In the genomic region with DNA sequence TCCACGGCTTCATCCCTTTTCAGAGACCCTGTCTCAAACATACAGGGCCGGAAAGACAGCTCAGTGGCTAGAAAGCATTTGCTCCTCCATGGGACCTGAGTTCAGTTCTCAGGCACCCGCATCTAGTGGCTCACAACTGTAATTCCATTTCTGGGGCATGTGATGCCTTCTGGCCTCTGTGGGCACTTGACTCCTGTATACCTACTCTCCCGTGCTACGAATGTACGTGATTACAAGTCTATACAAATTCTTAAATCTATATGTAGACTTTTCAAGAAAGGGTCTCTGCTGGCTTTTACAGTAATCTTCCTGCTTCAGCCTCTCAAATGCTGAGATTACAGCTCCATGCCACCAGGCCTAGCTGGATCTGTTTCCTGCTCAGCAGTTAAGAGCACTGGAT, we compare ENCODE assay signal across 31 mouse cellular contexts. TPM values are rescaled to one million over a fixed set of nuclear protein-coding genes. Genes with fewer than 3 reads are reported as not detected.
DNase-seq lines count a peak whose midpoint lies in the region; ATAC-seq and TF ChIP-seq lines count a peak whose summit lies in the region.
"Had no signal": no experiment of that assay in that cellular context is flagged by ENCODE, and none has a peak within 500 bp of the region (broad histone marks: within the 10 kb centered on the region; RNA-seq: fewer than 3 reads in every experiment).

No protein-coding gene starts in this region.

- DNase-seq in intestine, embryonic 14.5 days (ENCODE audit: low spot score) = peak; percentile 50
- DNase-seq in limb, embryonic 10.5 days (ENCODE audit: low spot score) = no peak
- DNase-seq: cerebellum, adult 11-12 months; cerebellum, adult 8-10 months; cerebellum, postnatal 10 days; cerebellum, postnatal 36 days; embryo, embryonic 11 days; gastrocnemius, postnatal 10 days; gastrocnemius, postnatal 36 days; heart, postnatal 14 days; heart, postnatal 4 days had no signal

- H3K36me3 ChIP-seq in intestine, embryonic 14.5 days (ENCODE audit: control insufficient read depth, insufficient read depth, low read length) = peaks cover 39% of the 10 kb centered on the region
- no peaks in the 10 kb centered on the region for H3K36me3 ChIP-seq in intestine, postnatal 0 days (ENCODE audit: control insufficient read depth, insufficient read depth)
- peaks cover 42% of the 10 kb centered on the region for H3K36me3 ChIP-seq in limb, embryonic 12.5 days
- peaks cover 40% of the 10 kb centered on the region for H3K36me3 ChIP-seq in limb, embryonic 10.5 days
- H3K36me3 ChIP-seq in limb, embryonic 13.5 days = peaks cover 40% of the 10 kb centered on the region

- no peaks in the 10 kb centered on the region for H3K27me3 ChIP-seq in intestine, embryonic 14.5 days (replicated peaks; ENCODE audit: control insufficient read depth, insufficient read depth, low read length)
- H3K27me3 ChIP-seq in intestine, postnatal 0 days (replicated peaks; ENCODE audit: control insufficient read depth, insufficient read depth, low read length) = no peaks in the 10 kb centered on the region
- no peaks in the 10 kb centered on the region for H3K27me3 ChIP-seq in limb, embryonic 12.5 days
- no peaks in the 10 kb centered on the region for H3K27me3 ChIP-seq in limb, embryonic 10.5 days (ENCODE audit: low read depth, poor library complexity, severe bottlenecking)
- H3K27me3 ChIP-seq in limb, embryonic 13.5 days = no peaks in the 10 kb centered on the region
- H3K27me3 ChIP-seq: embryonic facial prominence, embryonic 13.5 days; forebrain, embryonic 12.5 days; forebrain, embryonic 15.5 days; heart, embryonic 13.5 days had no signal

- H3K4me1 ChIP-seq in intestine, embryonic 14.5 days (replicated peaks; ENCODE audit: control insufficient read depth, insufficient read depth, low read length) = no peaks in the 10 kb centered on the region
- no peaks in the 10 kb centered on the region for H3K4me1 ChIP-seq in intestine, postnatal 0 days (replicated peaks; ENCODE audit: control insufficient read depth, insufficient read depth, low read length)
- 0 out of 2 replicates have a peak, but pooled peaks cover 5% of the 10 kb centered on the region for H3K4me1 ChIP-seq in limb, embryonic 12.5 days (replicated peaks)
- H3K4me1 ChIP-seq in limb, embryonic 10.5 days = peaks cover 3% of the 10 kb centered on the region; the same call in 1 of the 2 replicates
- H3K4me1 ChIP-seq in limb, embryonic 13.5 days = peaks cover 6% of the 10 kb centered on the region; the same call in 1 of the 2 replicates
- H3K4me1 ChIP-seq: embryonic facial prominence, embryonic 10.5 days; embryonic facial prominence, embryonic 13.5 days; forebrain, embryonic 12.5 days had no signal

- 89% methylated on average over 6 of the region's 6 CpGs for WGBS in intestine, embryonic 14.5 days
- WGBS in intestine, postnatal 0 days = 92% methylated on average over 6 of the region's 6 CpGs
- 84% methylated on average over 6 of the region's 6 CpGs for WGBS in limb, embryonic 12.5 days
- WGBS in limb, embryonic 10.5 days = 90% methylated on average over 6 of the region's 6 CpGs
- 88% methylated on average over 6 of the region's 6 CpGs for WGBS in limb, embryonic 13.5 days

- H3K27ac ChIP-seq in intestine, embryonic 14.5 days (ENCODE audit: low read depth) = no peak overlapping the region
- no peak overlapping the region for H3K27ac ChIP-seq in intestine, postnatal 0 days (ENCODE audit: low read depth, low read length)
- H3K27ac ChIP-seq in limb, embryonic 12.5 days = 0 out of 2 replicates have a peak overlapping the region, but pooled peaks have one; percentile 47
- H3K27ac ChIP-seq in limb, embryonic 10.5 days = no peak overlapping the region
- H3K27ac ChIP-seq in limb, embryonic 13.5 days = no peak overlapping the region
- H3K27ac ChIP-seq: embryonic facial prominence, embryonic 10.5 days; embryonic facial prominence, embryonic 13.5 days; forebrain, embryonic 12.5 days; forebrain, embryonic 15.5 days; heart, adult 2 months; heart, embryonic 10.5 days; heart, embryonic 13.5 days; hindbrain, embryonic 14.5 days; hindbrain, postnatal 0 days had no signal

- ATAC-seq in intestine, embryonic 14.5 days (replicated peaks; ENCODE audit: low FRiP score, low TSS enrichment, low read depth) = no peak
- no peak for ATAC-seq in intestine, postnatal 0 days
- ATAC-seq in limb, embryonic 12.5 days (ENCODE audit: insufficient number of reproducible peaks, insufficient read depth, low FRiP score, low TSS enrichment, low read depth) = no peak
- ATAC-seq in limb, embryonic 13.5 days (ENCODE audit: low FRiP score, low read depth) = no peak
- no peak for ATAC-seq in frontal cortex, adult (ENCODE audit: low TSS enrichment)
- ATAC-seq: CD4-positive, CD25-positive, alpha-beta regulatory T cell, adult 4 months; forebrain, embryonic 15.5 days; hindbrain, postnatal 0 days had no signal

- H3K4me2 ChIP-seq in intestine, embryonic 14.5 days (ENCODE audit: low read length) = no peak overlapping the region
- no peak overlapping the region for H3K4me2 ChIP-seq in intestine, postnatal 0 days (replicated peaks; ENCODE audit: low read depth)
- H3K4me2 ChIP-seq in limb, embryonic 12.5 days = no peak overlapping the region
- H3K4me2 ChIP-seq in limb, embryonic 13.5 days (replicated peaks) = no peak overlapping the region
- H3K4me2 ChIP-seq: embryonic facial prominence, embryonic 13.5 days; forebrain, embryonic 12.5 days; forebrain, embryonic 15.5 days; heart, embryonic 13.5 days; hindbrain, embryonic 14.5 days had no signal

- H3K9me3 ChIP-seq in intestine, embryonic 14.5 days (ENCODE audit: control insufficient read depth, low read length) = no peaks in the 10 kb centered on the region
- no peaks in the 10 kb centered on the region for H3K9me3 ChIP-seq in intestine, postnatal 0 days (ENCODE audit: control insufficient read depth)
- no peaks in the 10 kb centered on the region for H3K9me3 ChIP-seq in limb, embryonic 12.5 days
- no peaks in the 10 kb centered on the region for H3K9me3 ChIP-seq in limb, embryonic 10.5 days (replicated peaks)
- no peaks in the 10 kb centered on the region for H3K9me3 ChIP-seq in limb, embryonic 13.5 days
- H3K9me3 ChIP-seq: embryonic facial prominence, embryonic 10.5 days; embryonic facial prominence, embryonic 13.5 days; forebrain, embryonic 12.5 days; forebrain, embryonic 15.5 days; heart, embryonic 10.5 days; heart, embryonic 13.5 days had no signal

- no peak overlapping the region for H3K4me3 ChIP-seq in intestine, embryonic 14.5 days (ENCODE audit: low read depth, low read length)
- no peak overlapping the region for H3K4me3 ChIP-seq in intestine, postnatal 0 days (ENCODE audit: low read depth, low read length)
- H3K4me3 ChIP-seq in limb, embryonic 12.5 days (replicated peaks) = no peak overlapping the region
- no peak overlapping the region for H3K4me3 ChIP-seq in limb, embryonic 10.5 days
- H3K4me3 ChIP-seq in limb, embryonic 13.5 days = no peak overlapping the region
- H3K4me3 ChIP-seq: embryonic facial prominence, embryonic 10.5 days; embryonic facial prominence, embryonic 13.5 days; erythroblast, embryonic 14.5 days; forebrain, embryonic 12.5 days; forebrain, embryonic 15.5 days; heart, adult 2 months; heart, embryonic 10.5 days; heart, embryonic 13.5 days had no signal

- H3K9ac ChIP-seq in intestine, embryonic 14.5 days (ENCODE audit: low read length) = no peak overlapping the region
- H3K9ac ChIP-seq in intestine, postnatal 0 days (ENCODE audit: low read depth, low read length) = no peak overlapping the region
- H3K9ac ChIP-seq in limb, embryonic 12.5 days (replicated peaks) = no peak overlapping the region
- H3K9ac ChIP-seq in limb, embryonic 13.5 days = 0 out of 2 replicates have a peak overlapping the region, but pooled peaks have one; percentile 15
- H3K9ac ChIP-seq: embryonic facial prominence, embryonic 13.5 days; forebrain, embryonic 12.5 days; forebrain, embryonic 15.5 days; heart, embryonic 13.5 days; hindbrain, embryonic 14.5 days had no signal

- no peak for TF ChIP-seq CTCF in intestine, postnatal 0 days (IDR thresholded peaks at IDR 0.05; ENCODE audit: low read depth)

RNA-seq across cellular contexts. Expression of a gene that starts 25.8 kb away (rescaled TPM):
- 10.8 and 11.7 TPM in 2 replicates for polyA plus RNA-seq in intestine, embryonic 14.5 days (2014; fragmentation: Nextera tagmentation; extraction: Ambion mirVana)
- 1.3 and 1.6 TPM in 2 replicates for polyA plus RNA-seq in intestine, postnatal 0 days (2015; fragmentation: Nextera tagmentation; extraction: Ambion mirVana)
- 22.2 and 25.7 TPM in 2 replicates for polyA plus RNA-seq in limb, embryonic 12.5 days (2016; fragmentation: Nextera tagmentation; extraction: Ambion mirVana)
- polyA plus RNA-seq in limb, embryonic 10.5 days (2016; fragmentation: Nextera tagmentation; extraction: Ambion mirVana) = 18.6 and 23.7 TPM in 2 replicates
- polyA plus RNA-seq in limb, embryonic 13.5 days (2015; fragmentation: Nextera tagmentation; extraction: Ambion mirVana) = 13.0 and 13.4 TPM in 2 replicates

RNA-seq across cellular contexts. Expression of a gene that starts 38.6 kb away (rescaled TPM):
- 682 and 702 TPM in 2 replicates for polyA plus RNA-seq in intestine, embryonic 14.5 days (2014; fragmentation: Nextera tagmentation; extraction: Ambion mirVana)
- 683 and 718 TPM in 2 replicates for polyA plus RNA-seq in intestine, postnatal 0 days (2015; fragmentation: Nextera tagmentation; extraction: Ambion mirVana)
- 840 and 867 TPM in 2 replicates for polyA plus RNA-seq in limb, embryonic 12.5 days (2016; fragmentation: Nextera tagmentation; extraction: Ambion mirVana)
- 805 and 864 TPM in 2 replicates for polyA plus RNA-seq in limb, embryonic 10.5 days (2016; fragmentation: Nextera tagmentation; extraction: Ambion mirVana)
- 711 TPM in 2 replicates for polyA plus RNA-seq in limb, embryonic 13.5 days (2015; fragmentation: Nextera tagmentation; extraction: Ambion mirVana)

RNA-seq across cellular contexts. Expression of a gene that starts 38.7 kb away (rescaled TPM):
- polyA plus RNA-seq in intestine, embryonic 14.5 days (2014; fragmentation: Nextera tagmentation; extraction: Ambion mirVana) = 12.9 and 14.5 TPM in 2 replicates
- polyA plus RNA-seq in intestine, postnatal 0 days (2015; fragmentation: Nextera tagmentation; extraction: Ambion mirVana) = 12.1 and 12.7 TPM in 2 replicates
- polyA plus RNA-seq in limb, embryonic 12.5 days (2016; fragmentation: Nextera tagmentation; extraction: Ambion mirVana) = 12.8 and 13.9 TPM in 2 replicates
- 13.6 and 14.1 TPM in 2 replicates for polyA plus RNA-seq in limb, embryonic 10.5 days (2016; fragmentation: Nextera tagmentation; extraction: Ambion mirVana)
- 13.4 and 14.2 TPM in 2 replicates for polyA plus RNA-seq in limb, embryonic 13.5 days (2015; fragmentation: Nextera tagmentation; extraction: Ambion mirVana)

RNA-seq across cellular contexts. Expression of a gene that starts 40.9 kb away (rescaled TPM):
- not detected in 2 replicates for polyA plus RNA-seq in intestine, embryonic 14.5 days (2014; fragmentation: Nextera tagmentation; extraction: Ambion mirVana)
- polyA plus RNA-seq in intestine, postnatal 0 days (2015; fragmentation: Nextera tagmentation; extraction: Ambion mirVana) = not detected in 2 replicates
- not detected in 2 replicates for polyA plus RNA-seq in limb, embryonic 12.5 days (2016; fragmentation: Nextera tagmentation; extraction: Ambion mirVana)
- not detected in 2 replicates for polyA plus RNA-seq in limb, embryonic 10.5 days (2016; fragmentation: Nextera tagmentation; extraction: Ambion mirVana)
- not detected in 2 replicates for polyA plus RNA-seq in limb, embryonic 13.5 days (2015; fragmentation: Nextera tagmentation; extraction: Ambion mirVana)
- polyA plus RNA-seq: brain, embryonic 14.5 days; C2C12; CD4-positive, CD25-positive, alpha-beta regulatory T cell, adult 4 months; cortical plate, adult 2 months; embryonic facial prominence, embryonic 10.5 days; embryonic facial prominence, embryonic 13.5 days; erythroblast, embryonic 14.5 days; forebrain, embryonic 12.5 days; forebrain, embryonic 15.5 days; heart, adult 2 months; heart, embryonic 10.5 days; heart, embryonic 13.5 days; heart, embryonic 16.5 days; hindbrain, embryonic 11.5 days; hindbrain, embryonic 14.5 days; hindbrain, postnatal 0 days had no signal

RNA-seq across cellular contexts. Expression of a gene that starts 47.0 kb away (rescaled TPM):
- polyA plus RNA-seq in intestine, embryonic 14.5 days (2014; fragmentation: Nextera tagmentation; extraction: Ambion mirVana) = 27.7 and 28.2 TPM in 2 replicates
- 7.5 and 8.9 TPM in 2 replicates for polyA plus RNA-seq in intestine, postnatal 0 days (2015; fragmentation: Nextera tagmentation; extraction: Ambion mirVana)
- 31.6 and 33.4 TPM in 2 replicates for polyA plus RNA-seq in limb, embryonic 12.5 days (2016; fragmentation: Nextera tagmentation; extraction: Ambion mirVana)
- polyA plus RNA-seq in limb, embryonic 10.5 days (2016; fragmentation: Nextera tagmentation; extraction: Ambion mirVana) = 35.3 and 36.8 TPM in 2 replicates
- 29.0 and 31.1 TPM in 2 replicates for polyA plus RNA-seq in limb, embryonic 13.5 days (2015; fragmentation: Nextera tagmentation; extraction: Ambion mirVana)
